Mouse (Mus musculus): ENCODE measurements at regions not wholly inside any gene's neighbourhood (a gene's known extent, or its start where the extent isn't known, plus 50 kb on each side); places are given as distances from the start of the nearest gene placed in this dataset.

DNA sequence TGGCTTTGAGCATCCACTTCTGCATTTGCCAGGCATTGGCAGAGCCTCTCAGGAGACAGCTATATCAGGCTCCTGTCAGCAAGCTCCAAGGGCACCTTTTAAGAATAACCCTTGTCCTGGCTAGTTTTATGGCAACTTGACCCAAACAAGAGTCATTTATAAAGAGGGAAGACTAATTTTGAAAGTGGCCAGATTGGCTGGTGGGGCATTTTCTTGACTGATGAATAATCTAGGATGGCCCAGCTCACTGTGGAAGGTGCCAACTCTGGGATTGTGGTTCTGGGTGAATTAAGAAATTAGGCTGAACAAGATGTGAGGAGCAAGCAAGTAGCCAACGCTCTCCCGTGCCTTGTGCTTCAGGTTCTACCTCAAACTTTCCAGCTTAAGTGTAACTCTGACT, 937.8 kb downstream of the Gsdmc2 start:
- DNase-seq (ENCODE audit: low read depth, low spot score), result no peak

DNA sequence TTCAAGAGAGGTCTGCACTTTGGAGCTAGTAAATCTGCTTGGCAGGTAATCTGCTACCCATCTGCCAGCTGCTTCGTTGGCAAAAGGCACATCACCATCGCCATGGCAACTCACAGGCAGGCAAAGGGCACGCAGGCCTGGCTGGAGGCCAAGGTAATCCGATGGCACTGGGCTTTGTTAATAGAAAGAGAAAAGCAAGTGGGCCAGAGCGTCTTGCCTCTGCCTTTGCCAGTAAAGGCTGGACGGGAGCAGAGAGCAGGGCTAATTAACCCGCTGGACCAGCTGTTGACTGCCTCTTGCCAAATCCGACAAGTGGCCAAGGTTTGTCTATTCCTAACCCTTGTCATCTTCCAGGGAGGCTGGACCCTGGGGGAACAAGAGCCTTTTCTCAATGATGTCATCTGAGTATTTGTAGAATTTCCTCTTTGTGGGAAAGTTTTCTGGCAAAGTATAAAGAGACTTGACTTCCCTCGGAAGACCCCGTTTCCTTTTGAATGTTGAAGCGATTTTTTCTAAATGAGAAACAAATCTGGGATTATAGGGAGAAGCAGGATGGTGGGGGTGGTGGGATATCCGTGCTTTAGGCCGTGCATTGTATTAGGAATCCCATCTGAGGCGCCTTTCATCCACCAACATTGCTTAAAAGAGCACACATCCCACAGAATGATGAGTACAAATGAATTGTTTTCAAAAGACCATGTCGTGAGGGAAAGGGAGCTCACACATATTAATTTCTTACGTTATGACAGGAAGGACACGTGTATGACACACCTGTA, 941.7 kb downstream of the Gsdmc2 start:
- peak; percentile 83 for DNase-seq (ENCODE audit: low read depth, low spot score)

DNA sequence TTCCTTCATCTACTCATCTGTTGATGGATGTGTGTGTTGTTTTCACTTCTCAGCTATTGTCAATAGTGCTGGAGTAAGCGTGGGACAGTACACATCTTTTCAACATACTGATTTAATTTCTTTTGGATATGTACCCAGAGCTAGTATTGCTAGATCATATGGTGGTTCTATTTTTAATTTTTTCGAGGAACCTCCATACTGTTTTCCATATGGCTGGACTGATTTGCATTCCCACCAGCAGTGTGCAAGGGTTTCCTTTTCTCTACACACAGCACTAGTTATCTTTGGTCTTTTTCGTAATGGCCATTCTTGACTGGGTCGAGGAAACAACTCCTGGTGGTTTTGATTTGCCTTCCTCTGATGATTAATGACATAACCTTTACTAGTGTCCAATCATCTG, 943.0 kb downstream of the Gsdmc2 start:
- no peak for DNase-seq (ENCODE audit: low read depth, low spot score)

DNA sequence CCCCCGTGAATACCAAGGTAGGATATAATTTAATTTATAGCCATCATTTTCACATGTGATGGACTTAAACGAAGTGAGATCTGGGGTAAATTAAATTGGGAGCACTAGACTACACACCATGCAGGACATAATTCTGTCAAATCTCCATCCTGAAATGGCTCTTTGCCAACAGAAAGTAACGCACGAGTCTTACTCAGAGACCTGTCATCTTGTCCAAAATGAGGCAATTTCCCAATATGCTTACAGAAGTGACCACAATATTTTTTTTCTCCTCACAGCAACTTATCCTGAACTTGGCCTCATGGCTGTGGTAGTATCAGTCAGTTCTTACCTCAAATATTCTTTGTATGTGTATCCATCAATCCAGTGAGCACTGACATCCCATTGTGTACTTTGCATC, 955.2 kb downstream of the Gsdmc2 start:
- no peak for DNase-seq (ENCODE audit: low read depth, low spot score)

DNA sequence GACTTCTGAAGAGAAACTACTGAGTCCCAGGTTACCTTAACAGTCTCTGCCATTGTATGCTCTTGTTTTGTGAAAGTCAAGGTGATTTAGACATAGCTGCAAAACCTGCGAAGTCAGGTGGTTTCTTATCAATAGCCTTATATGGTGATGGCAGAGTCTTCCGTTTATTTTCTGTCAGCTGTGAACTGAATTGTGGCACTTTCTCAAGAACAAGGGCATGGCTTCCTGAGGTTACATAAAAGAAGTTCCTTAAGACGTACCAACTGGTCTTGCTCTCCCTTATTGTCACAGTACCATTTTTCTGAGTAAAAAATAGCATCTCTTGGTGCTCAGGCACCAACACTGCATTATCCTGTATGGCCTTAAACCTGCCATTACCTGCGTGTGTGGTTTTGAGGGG, 959.6 kb downstream of the Gsdmc2 start:
- no peak for DNase-seq (ENCODE audit: low read depth, low spot score)

DNA sequence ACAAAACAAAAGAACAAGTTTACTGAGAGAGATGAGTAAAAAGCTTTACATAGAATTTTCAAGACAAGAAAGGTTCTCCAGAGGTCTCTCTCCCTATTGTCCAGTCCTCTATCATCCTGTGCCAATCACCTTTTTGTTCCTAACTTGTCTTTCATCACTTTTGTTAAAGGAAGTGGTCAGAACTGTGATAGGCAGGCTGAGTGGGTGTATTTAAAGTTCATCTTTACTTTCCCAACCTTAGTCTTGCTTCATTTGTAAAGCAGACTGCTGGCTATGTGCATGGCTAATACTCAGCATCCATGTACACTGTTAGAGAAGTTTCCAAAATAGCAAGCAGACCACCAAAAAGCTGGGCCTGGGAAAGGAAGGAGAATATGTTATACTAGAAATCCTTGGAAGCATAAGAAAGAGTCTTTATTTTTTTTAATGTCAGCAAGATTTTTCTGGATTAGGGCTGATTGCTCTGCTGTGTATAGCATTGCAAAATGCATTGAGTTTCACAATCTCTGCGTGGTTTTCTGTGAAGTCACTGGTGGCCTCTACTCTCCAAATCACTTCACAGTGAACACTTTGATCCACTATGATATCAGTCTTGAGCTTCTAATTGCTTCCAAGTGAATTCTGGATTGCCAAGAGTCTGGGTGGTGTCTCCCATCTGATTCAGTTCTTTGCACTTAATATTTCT, 973.8 kb downstream of the Gsdmc2 start:
- no peak for DNase-seq (ENCODE audit: low read depth, low spot score)

DNA sequence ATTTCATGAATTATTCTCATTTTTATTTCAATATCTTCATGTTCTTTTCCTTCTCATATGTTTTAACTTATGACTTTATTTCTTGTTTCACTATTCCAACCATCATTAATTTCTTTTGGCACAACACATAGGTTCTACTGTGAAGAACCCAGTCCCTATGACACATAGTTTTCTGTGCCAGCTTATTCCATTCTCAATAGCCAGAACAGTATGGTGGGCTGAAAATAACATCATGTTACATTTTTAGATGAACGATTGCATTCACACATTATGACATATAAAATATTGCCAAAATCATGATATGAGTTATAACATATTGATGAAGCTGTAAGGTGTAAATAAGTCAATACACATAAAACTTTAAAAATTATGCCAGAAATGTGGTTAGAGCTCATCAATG, 982.4 kb downstream of the Gsdmc2 start:
- no peak for DNase-seq (ENCODE audit: low read depth, low spot score)

DNA sequence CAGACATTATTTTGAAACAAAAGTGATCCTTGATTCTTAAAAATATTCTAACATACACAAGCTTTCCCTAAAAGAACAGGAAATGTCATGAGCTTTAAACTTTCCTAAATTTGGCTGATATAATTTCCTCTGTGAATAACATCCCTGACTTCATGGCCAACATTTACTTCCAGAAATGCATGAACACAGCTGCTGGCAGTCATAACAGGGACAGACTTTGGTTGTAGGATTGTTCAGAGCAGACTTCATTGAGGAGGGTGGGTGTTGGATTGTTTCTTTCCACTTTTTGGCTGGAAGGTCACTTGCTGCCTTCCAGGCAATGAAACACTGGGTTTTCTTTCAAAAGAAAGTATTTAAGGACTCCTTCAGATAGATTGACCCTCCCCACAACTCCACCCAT, 983.6 kb downstream of the Gsdmc2 start:
- DNase-seq (ENCODE audit: low read depth, low spot score), result no peak

DNA sequence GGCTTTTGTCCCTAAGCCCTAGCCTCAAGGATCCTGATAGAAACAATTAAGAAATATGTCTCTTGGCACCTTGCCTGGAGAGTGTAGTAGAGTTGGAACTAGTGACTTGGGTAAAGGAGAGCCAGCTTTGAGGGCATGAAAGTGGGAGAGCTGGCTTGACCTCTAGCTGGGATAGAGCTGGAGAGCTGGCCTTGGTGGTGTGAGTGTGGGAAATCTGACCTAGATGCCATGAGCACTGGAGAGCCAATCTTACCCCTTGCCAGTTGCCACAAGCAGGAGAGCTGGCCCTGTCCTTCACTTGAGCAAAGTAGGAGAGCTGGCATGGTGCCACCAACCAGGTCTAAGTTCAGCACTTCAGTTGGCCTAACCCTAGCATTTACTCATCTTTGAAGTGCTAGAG, 995.7 kb downstream of the Gsdmc2 start:
- no peak for DNase-seq (ENCODE audit: low read depth, low spot score)

DNA sequence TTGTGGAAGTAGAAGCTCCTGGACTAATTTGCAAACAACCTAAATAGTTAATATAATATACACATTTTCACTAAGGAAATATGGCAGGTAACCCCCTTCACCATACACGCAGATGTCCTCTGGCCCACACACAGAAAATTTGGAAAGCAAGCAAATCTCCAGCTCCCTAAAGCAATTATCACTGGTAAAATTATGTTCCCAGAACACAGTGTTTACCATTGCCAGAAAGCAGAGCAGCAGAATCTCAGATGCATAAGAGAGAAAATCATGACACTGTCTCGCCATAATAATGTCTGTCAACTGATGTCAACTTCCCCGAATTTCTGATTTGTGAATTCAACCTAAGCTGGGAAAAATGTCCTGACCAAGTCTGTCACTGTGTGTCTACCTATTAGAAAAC, 999.1 kb downstream of the Gsdmc2 start:
- DNase-seq (ENCODE audit: low read depth, low spot score), result no peak

DNA sequence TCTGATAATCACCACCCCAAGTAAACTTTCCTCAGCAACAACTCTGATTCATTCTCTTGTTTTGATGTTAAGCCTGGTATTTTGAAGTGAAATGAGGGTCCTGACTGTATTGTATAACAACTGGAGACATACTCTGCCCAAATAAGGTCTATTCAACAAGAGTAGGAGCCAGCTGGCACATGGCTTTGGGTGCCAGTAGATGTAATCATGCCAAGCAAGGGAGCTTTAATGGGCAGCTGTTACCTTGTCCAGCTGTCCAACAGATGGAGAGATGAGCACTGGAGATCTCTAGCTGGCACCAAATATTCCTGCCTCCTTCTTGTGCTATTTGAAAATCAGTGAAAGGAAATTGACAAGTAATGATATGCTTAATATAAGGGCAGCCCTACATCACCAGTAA, 1019.4 kb downstream of the Gsdmc2 start:
- DNase-seq (ENCODE audit: low read depth, low spot score), result no peak

DNA sequence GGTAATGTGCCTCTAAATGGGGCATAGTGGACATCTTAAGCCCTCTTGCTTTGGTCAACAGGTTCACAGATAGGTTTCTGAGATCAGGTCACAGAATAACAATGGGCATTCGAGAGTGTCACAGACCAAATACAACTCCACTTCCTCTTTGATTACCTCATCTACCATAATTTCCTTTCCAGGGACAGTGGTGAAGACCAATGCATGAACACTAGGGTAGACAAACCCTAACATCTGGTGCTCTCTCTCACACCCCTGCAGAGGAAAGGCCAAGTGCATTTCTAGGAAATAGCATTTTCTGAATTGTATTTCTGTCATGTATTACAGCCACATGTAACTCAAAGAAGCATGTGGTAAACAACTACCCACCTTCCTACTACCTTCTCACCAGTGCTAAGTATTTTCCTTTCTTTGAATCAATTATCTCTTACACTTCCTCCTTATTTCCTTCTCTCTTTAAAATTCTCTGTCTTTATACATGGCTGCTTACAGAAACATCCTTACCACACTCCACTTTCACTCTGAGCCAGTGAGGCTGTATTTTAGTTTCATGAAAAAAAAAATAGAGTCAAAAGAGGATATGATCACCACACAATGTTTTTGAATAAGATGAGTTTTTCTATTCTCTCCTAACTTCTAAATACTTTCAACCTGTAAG, 1021.0 kb downstream of the Gsdmc2 start:
- DNase-seq (ENCODE audit: low read depth, low spot score), result no peak

DNA sequence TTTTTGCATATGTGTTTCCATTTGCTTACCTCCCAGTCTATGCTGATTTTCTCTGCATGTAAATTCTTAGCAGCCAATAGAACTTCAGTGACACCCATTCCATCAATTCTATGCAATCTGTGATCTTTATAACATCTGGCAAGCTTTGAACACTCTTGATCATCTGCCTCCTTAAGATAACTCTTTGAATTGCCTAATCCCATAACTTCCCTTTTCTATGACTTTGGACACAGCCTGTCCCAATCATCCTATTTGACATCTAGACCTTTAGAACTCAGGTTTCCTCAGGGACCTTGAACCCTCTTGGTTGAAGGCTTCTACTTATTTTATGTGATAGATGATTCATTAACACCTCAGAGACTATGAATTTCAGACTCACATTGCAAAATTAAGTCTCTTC, 1022.7 kb downstream of the Gsdmc2 start:
- DNase-seq (ENCODE audit: low read depth, low spot score), result no peak

DNA sequence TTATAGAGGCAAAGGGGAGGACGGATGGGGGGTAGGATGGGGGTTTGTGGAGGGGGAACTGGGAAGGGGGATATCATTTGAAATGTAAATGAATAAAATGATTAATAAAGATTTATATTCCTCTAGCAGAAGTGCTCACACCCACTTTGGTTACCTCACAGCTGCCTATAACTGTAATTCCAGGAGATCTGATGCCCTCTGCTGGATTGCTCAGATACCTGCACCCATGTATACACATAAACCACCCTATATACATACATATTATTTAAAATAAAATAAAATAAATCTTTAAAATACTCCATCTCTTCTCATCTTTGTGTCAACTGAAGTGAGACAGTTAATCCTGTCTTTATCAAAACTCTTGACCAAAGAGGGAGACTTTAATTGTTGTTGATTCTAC, 1031.9 kb downstream of the Gsdmc2 start:
- no peak for DNase-seq (ENCODE audit: low read depth, low spot score)

DNA sequence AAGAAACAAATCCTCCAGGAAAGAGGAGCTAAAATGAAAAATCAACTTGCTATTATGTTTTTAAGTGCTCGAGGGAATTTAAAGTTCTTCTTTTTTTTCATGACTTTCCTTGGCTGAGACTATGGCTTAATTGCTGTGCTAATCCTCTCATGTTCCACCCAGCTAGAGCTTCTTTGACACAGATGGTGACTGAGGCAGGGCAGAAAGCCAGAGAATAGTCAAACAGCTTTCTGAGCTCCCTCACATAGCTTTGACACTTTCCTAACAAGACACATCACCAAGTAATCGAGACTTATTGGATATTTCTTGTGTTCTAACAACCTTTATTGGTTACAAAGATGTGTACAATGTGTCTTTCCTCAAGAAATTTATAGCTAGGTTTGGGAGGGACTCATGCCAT, 1033.0 kb downstream of the Gsdmc2 start:
- no peak for DNase-seq (ENCODE audit: low read depth, low spot score)

DNA sequence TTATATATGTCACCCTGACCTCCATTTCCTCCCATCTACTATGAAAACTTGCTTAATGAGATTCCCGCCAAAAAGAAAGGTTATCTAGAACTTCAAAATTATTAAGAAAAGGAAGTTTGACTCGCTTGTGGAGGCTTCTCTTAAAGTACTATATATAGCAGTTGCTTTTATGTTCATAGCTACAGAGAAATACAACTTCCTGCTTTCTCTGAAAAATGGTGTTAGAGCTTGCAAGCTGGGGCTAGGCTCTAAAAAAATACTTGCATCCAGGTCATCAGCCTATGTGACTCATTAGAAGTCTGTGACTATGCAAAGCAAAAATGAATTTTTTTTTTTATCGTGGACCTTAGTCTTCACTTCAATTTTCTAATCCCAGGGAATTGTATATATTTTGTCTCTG, 1035.7 kb downstream of the Gsdmc2 start:
- no peak for DNase-seq (ENCODE audit: low read depth, low spot score)

DNA sequence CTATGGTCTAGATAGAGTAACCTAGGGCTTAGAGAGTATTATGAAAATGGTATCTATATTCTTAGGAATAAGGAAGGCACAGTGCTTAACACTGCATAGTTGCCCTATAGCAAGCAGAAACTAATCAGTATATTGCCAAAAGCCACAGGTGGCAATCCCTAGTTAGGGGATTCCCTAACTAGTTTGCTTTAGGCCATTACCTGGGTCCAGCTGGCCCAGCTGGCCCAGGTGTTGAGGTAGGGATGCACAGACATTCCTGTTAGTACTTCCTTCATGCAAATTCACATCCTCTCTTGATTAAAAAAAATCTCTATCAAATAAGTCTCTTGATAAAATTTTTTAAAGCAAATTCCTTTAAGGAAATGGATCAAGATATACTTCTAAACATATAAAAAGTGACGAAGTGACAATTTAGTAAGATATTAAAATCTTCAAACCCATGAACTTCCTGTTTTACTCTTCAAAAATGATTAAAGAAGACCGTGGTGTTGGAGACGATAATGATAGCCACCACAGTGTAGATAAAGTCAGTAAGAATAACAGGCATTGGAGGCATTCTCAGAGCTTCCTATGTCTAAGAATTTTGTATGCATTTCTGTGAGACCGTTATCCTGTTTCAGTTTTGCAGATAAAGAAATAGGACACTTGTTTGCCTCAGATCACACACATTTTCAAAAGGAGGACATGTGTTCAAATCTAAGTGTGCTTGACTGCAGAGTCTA, 1036.7 kb downstream of the Gsdmc2 start:
- no peak for DNase-seq (ENCODE audit: low read depth, low spot score)

DNA sequence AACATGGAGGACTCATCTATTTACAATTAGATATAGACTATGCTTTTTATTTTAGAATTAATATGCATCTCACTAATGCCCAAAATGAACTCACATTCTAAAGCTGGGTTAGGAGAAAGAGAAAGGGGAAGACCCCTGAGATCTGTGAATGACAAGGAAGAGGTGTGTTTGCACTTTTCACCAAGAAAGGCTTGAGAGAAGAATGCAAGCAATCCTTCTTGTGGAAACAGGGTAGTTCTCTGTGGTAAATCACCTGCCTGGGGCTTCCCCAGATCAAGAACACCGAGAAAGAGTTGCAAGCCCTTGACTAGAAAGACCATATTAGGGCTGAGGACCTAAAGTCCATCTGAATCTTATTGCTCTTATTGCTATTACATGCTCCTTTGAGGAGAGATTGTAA, 1037.6 kb downstream of the Gsdmc2 start:
- no peak for DNase-seq (ENCODE audit: low read depth, low spot score)

DNA sequence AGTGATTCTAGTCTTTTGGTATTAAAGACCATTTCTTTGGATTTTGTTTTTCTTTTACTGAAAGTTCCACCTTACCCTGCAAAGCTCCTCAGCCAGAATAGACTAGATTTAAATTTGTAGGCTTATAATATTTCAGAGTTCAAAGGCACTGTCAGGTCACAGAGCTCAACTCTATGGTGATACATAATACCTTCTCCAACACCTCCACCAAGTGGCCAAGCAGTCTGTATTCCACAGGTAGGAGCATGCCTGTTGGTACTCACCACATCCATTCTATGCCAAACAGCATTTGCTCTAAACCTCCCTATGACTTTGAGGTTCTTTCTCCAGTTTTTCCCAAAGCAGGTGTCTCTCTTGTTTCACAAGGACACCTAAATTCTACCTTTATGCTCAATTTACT, 1042.2 kb downstream of the Gsdmc2 start:
- DNase-seq (ENCODE audit: low read depth, low spot score), result no peak

DNA sequence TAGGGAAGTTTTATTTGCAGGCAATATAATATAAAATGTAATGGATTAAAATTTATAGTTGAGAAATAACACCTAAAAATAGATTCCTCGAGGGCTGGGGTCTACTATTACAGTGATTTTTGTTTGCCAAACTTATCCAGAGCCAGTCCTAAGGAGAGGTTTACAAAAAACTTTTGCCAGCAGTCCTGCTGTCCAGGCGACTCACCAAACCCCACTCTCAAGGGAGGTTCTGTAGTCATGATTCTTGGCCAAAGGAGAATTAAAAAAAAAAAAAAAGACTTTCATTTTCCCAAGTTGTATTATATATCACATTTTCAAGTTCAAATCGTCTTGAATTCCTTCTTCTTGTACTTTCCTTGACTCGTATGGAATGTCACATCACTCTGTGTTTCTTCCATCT, 1046.2 kb downstream of the Gsdmc2 start:
- no peak for DNase-seq (ENCODE audit: low read depth, low spot score)

DNA sequence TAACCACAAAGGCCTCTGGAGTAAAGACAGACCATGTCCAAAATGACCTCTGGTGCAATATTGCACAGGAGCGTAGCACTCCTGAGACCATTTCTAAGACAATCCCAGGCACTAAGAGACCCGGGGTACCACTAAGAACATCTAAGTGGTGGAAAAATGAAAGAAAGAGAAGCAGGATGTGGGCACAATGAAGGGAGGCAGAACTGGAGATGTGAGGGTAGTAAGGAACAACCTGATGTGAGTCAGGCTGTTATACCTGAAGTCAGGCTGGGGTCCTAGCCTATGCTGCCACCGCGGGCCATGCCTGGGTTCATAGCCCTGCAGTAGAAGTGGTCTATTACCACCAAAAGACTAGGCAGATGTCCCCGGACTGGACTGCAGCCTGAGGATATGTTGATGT, 1051.4 kb downstream of the Gsdmc2 start:
- DNase-seq (ENCODE audit: low read depth, low spot score), result no peak

DNA sequence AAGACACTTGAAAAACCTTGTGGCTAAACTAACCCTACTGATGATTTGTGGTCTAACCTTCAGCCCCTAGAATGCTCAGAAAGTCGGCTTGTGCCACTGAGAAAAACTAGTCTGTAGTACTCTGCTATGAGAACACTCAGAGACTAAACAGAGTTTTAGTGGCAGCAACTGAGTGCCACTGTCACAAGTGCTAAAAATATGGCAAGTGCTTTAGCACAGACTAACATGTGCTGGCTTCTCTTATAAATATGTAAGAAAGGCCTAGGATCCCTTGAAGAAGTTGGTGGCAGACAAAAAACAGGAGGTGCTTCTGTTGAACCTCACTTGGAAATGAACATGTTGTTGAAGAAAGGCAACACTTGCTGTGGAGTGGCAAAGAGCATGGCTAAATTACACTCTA, 1052.9 kb downstream of the Gsdmc2 start:
- no peak for DNase-seq (ENCODE audit: low read depth, low spot score)
